ENCODE assay signal across 11 mouse cellular contexts in the genomic region with DNA sequence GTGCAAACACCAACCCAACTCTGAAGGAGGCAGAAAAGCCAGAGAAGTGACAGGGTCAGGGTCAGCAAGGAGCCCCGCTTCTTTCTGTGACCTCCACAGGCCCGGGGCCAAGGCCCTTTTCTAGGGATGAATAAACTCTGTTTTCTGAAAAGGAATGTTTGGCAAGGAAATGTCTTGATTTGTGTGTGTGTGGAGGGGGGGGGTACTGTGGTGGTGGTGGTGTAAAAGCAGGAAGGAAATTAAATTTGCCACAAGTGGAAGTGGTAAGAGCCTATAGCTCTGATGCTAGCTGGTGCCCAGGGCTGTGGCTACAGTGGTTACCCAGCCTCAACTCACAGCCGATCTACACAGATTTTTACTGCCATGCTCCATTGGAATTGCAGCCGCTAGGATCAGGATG. TPM values are rescaled to one million over a fixed set of nuclear protein-coding genes. Genes with fewer than 3 reads are reported as not detected.
DNase-seq lines count a peak whose midpoint lies in the region; ATAC-seq lines count a peak whose summit lies in the region.
"Had no signal": no experiment of that assay in that cellular context is flagged by ENCODE, and none has a peak within 500 bp of the region (broad histone marks: within the 10 kb centered on the region; RNA-seq: fewer than 3 reads in every experiment).

No protein-coding gene starts in this region.

- no peak for ATAC-seq in hindbrain, embryonic 14.5 days (ENCODE audit: low FRiP score)
- ATAC-seq in CD4-positive, CD25-positive, alpha-beta regulatory T cell, adult 4 months = peak; percentile 58
- ATAC-seq: liver, embryonic 12.5 days; Patski had no signal

- H3K27ac ChIP-seq in hindbrain, embryonic 10.5 days = peak overlapping the region; percentile 2; the same call in 1 of the 2 replicates
- H3K27ac ChIP-seq in hindbrain, embryonic 14.5 days = no peak overlapping the region
- no peak overlapping the region; the same call in 1 of the 2 replicates for H3K27ac ChIP-seq in embryonic facial prominence, embryonic 10.5 days (replicated peaks)
- H3K27ac ChIP-seq in limb, embryonic 10.5 days = 0 out of 2 replicates have a peak overlapping the region, but pooled peaks have one; percentile 25
- H3K27ac ChIP-seq: liver, embryonic 12.5 days; neural tube, embryonic 13.5 days had no signal

- H3K27me3 ChIP-seq in hindbrain, embryonic 10.5 days (ENCODE audit: insufficient read depth, poor library complexity, severe bottlenecking) = peaks cover 36% of the 10 kb centered on the region
- peaks cover 8% of the 10 kb centered on the region; the same call in 1 of the 2 replicates for H3K27me3 ChIP-seq in hindbrain, embryonic 14.5 days (ENCODE audit: control insufficient read depth, insufficient read depth, low read length)
- peaks cover 24% of the 10 kb centered on the region for H3K27me3 ChIP-seq in embryonic facial prominence, embryonic 10.5 days (replicated peaks; ENCODE audit: low read depth, poor library complexity, severe bottlenecking)
- peaks cover 27% of the 10 kb centered on the region for H3K27me3 ChIP-seq in limb, embryonic 10.5 days (ENCODE audit: low read depth, poor library complexity, severe bottlenecking)
- H3K27me3 ChIP-seq: Patski had no signal

- no peak overlapping the region for H3K9ac ChIP-seq in hindbrain, embryonic 14.5 days
- H3K9ac ChIP-seq: liver, embryonic 12.5 days had no signal

- H3K36me3 ChIP-seq in hindbrain, embryonic 10.5 days = no peaks in the 10 kb centered on the region
- H3K36me3 ChIP-seq in hindbrain, embryonic 14.5 days (replicated peaks; ENCODE audit: control insufficient read depth, insufficient read depth) = no peaks in the 10 kb centered on the region
- H3K36me3 ChIP-seq in embryonic facial prominence, embryonic 10.5 days (replicated peaks) = no peaks in the 10 kb centered on the region
- H3K36me3 ChIP-seq in limb, embryonic 10.5 days = no peaks in the 10 kb centered on the region
- H3K36me3 ChIP-seq: liver, embryonic 12.5 days; neural tube, embryonic 13.5 days had no signal

- 14% methylated on average over 4 of the region's 4 CpGs for WGBS in hindbrain, embryonic 10.5 days
- 23% methylated on average over 4 of the region's 4 CpGs for WGBS in hindbrain, embryonic 14.5 days
- 27% methylated on average over 4 of the region's 4 CpGs for WGBS in embryonic facial prominence, embryonic 10.5 days
- 38% methylated on average over 4 of the region's 4 CpGs for WGBS in limb, embryonic 10.5 days

- H3K4me3 ChIP-seq in hindbrain, embryonic 10.5 days = no peak overlapping the region
- H3K4me3 ChIP-seq in hindbrain, embryonic 14.5 days (replicated peaks; ENCODE audit: low read length) = no peak overlapping the region
- H3K4me3 ChIP-seq in embryonic facial prominence, embryonic 10.5 days = no peak overlapping the region
- no peak overlapping the region for H3K4me3 ChIP-seq in limb, embryonic 10.5 days

- H3K9me3 ChIP-seq in hindbrain, embryonic 10.5 days = no peaks in the 10 kb centered on the region
- no peaks in the 10 kb centered on the region for H3K9me3 ChIP-seq in hindbrain, embryonic 14.5 days (ENCODE audit: control insufficient read depth, low read length)
- H3K9me3 ChIP-seq in embryonic facial prominence, embryonic 10.5 days = no peaks in the 10 kb centered on the region
- no peaks in the 10 kb centered on the region for H3K9me3 ChIP-seq in limb, embryonic 10.5 days (replicated peaks)
- H3K9me3 ChIP-seq: liver, embryonic 12.5 days; neural tube, embryonic 13.5 days had no signal

- peaks cover 48% of the 10 kb centered on the region for H3K4me1 ChIP-seq in hindbrain, embryonic 10.5 days (replicated peaks)
- peaks cover 13% of the 10 kb centered on the region for H3K4me1 ChIP-seq in hindbrain, embryonic 14.5 days (replicated peaks; ENCODE audit: control insufficient read depth, insufficient read depth, low read length)
- peaks cover 55% of the 10 kb centered on the region for H3K4me1 ChIP-seq in embryonic facial prominence, embryonic 10.5 days
- peaks cover 54% of the 10 kb centered on the region for H3K4me1 ChIP-seq in limb, embryonic 10.5 days

- H3K4me2 ChIP-seq in hindbrain, embryonic 14.5 days (replicated peaks) = no peak overlapping the region

- DNase-seq in hindbrain, embryonic 10.5 days (ENCODE audit: low spot score) = peak; percentile 41
- no peak for DNase-seq in hindbrain, embryonic 14.5 days (ENCODE audit: low spot score)
- DNase-seq in embryonic facial prominence, embryonic 10.5 days (ENCODE audit: low spot score) = peak; percentile 35
- DNase-seq in limb, embryonic 10.5 days (ENCODE audit: low spot score) = no peak
- no peak for DNase-seq in urinary bladder, adult 18-20 months (ENCODE audit: low spot score in 2 of 2)
- DNase-seq in testis, postnatal 14 days (ENCODE audit: low spot score) = no peak
- DNase-seq in thymus, postnatal 25 days = no peak

RNA-seq across cellular contexts. Expression of a gene that starts 0.7 kb away (rescaled TPM):
- 0.04 and 0.14 TPM in 2 replicates for polyA plus RNA-seq in hindbrain, embryonic 10.5 days (2016; fragmentation: Nextera tagmentation; extraction: Ambion mirVana)
- polyA plus RNA-seq in hindbrain, embryonic 14.5 days (2014; fragmentation: Nextera tagmentation; extraction: Ambion mirVana) = 0.26 and 0.44 TPM in 2 replicates
- not detected for polyA plus RNA-seq in CD4-positive, CD25-positive, alpha-beta regulatory T cell, adult 4 months (2017; shearing (Covaris generic))
- 0.10 and 0.29 TPM in 2 replicates for polyA plus RNA-seq in embryonic facial prominence, embryonic 10.5 days (2016; fragmentation: Nextera tagmentation; extraction: Ambion mirVana)
- polyA plus RNA-seq in limb, embryonic 10.5 days (2016; fragmentation: Nextera tagmentation; extraction: Ambion mirVana) = 0.11 TPM in 2 replicates

Comparison
In these comparisons a context has a peak if more than half of its experiments do, and no peak if none do; other contexts are left out.
1. DNase-seq: peak in hindbrain, embryonic 10.5 days (single experiment) and embryonic facial prominence, embryonic 10.5 days (single experiment); none in hindbrain, embryonic 14.5 days (single experiment), limb, embryonic 10.5 days (single experiment), urinary bladder, adult 18-20 months (0 of 2), testis, postnatal 14 days (single experiment) and thymus, postnatal 25 days (single experiment).
2. H3K27ac ChIP-seq: peak in hindbrain, embryonic 10.5 days (single experiment) and limb, embryonic 10.5 days (single experiment); none in hindbrain, embryonic 14.5 days (single experiment) and embryonic facial prominence, embryonic 10.5 days (single experiment).